Mouse (Mus musculus) midbrain, embryonic 11.5 days (tissue): ENCODE results near the gene Zfp628. TPM values are rescaled to one million over a fixed set of nuclear protein-coding genes. Genes with fewer than 3 reads are reported as not detected.

Experiments used
- ATAC-seq: fragments of 200-750 bp; cut with Nextera tagmentation; 2 replicates; pipeline ENCODE4 v1.8.0; 2017; ENCODE audit warnings: moderate TSS enrichment, moderate library complexity; ENCODE audit not compliant: low FRiP score
- DNase-seq: peaks from one replicate; pipeline ENCODE4 v3.0.0; 2015; ENCODE audit warnings: low spot score; ENCODE audit errors: missing footprints
- H3K27ac ChIP-seq: fragments of 300-500 bp; sonication (generic); 2 replicates; pipeline ENCODE4 v1.5.1; 2014; ENCODE audit warnings: low read depth, low read length
- H3K27me3 ChIP-seq: fragments of 300-500 bp; sonication (generic); 2 replicates; pipeline ENCODE4 v1.6.1; 2014; ENCODE audit warnings: mild to moderate bottlenecking, low read length, moderate library complexity, mixed read lengths; ENCODE audit not compliant: control insufficient read depth, insufficient read depth
- H3K36me3 ChIP-seq: fragments of 300-500 bp; sonication (generic); 2 replicates; pipeline ENCODE4 v1.6.1; 2014; ENCODE audit warnings: mild to moderate bottlenecking, low read length, moderate library complexity, mixed read lengths; ENCODE audit not compliant: control insufficient read depth, insufficient read depth
- H3K4me1 ChIP-seq: fragments of 300-500 bp; sonication (generic); 2 replicates; pipeline ENCODE4 v1.6.1; 2014; ENCODE audit warnings: low read length; ENCODE audit not compliant: control insufficient read depth, insufficient read depth
- H3K4me2 ChIP-seq: fragments of 300-500 bp; sonication (generic); 2 replicates; pipeline ENCODE4 v1.6.1; 2014; ENCODE audit warnings: mild to moderate bottlenecking, moderate library complexity
- H3K4me3 ChIP-seq: fragments of 300-500 bp; sonication (generic); 2 replicates; pipeline ENCODE4 v1.5.1; 2014; ENCODE audit warnings: low read depth, low read length
- H3K9ac ChIP-seq: fragments of 300-500 bp; sonication (generic); 2 replicates; pipeline ENCODE4 v1.6.1; 2014; ENCODE audit warnings: low read length
- H3K9me3 ChIP-seq: fragments of 300-500 bp; sonication (generic); 2 replicates; pipeline ENCODE4 v1.6.1; 2016; ENCODE audit warnings: low read length; ENCODE audit not compliant: control insufficient read depth
- WGBS: fragments of 180-500 bp; shearing (Covaris S2); extraction: QIAGEN DNeasy Blood & Tissue Kit; methylation state at CpG from one replicate; pipeline ENCODE4 v1.1.7; 2014; 5-methylcytosine and 5-hydroxymethylcytosine counted together
- polyA plus RNA-seq: library from polyadenylated mRNA; unstranded; fragments of >200 nt; fragmentation: Nextera tagmentation; extraction: Ambion mirVana; gene quantifications from 2 replicates; pipeline ENCODE4 v1.2.1, GENCODE M21; 2014

Zfp628 gene
- polyA plus RNA-seq, 1 experiment from 2014 or later: 3.5 TPM

- H3K27ac ChIP-seq: peak within 1 kb of the TSS; percentile 98
- peaks cover 10% of the 10 kb centered on the region for H3K36me3 ChIP-seq
- 31% methylated on average over 8 of the region's 8 CpGs for whole genome bisulfite sequencing
- H3K9me3 ChIP-seq: no peaks in the 10 kb centered on the region
- H3K9ac ChIP-seq: peak within 1 kb of the TSS; percentile 74
- DNase-seq (no peak), ATAC-seq (no peak)
- peak within 1 kb of the TSS; percentile 35 for H3K4me3 ChIP-seq
- peak within 1 kb of the TSS; percentile 93 for H3K4me2 ChIP-seq
- H3K4me1 ChIP-seq: peaks cover 59% of the 10 kb centered on the region
- H3K27me3 ChIP-seq: no peaks in the 10 kb centered on the region; the same call in 1 of the 2 replicates
These were observed 6.9 kb downstream of the Zfp628 start, which contains the start of gene Nat14 for GRCm38 (mm10) chr7:4921824-4922482. TSS of gene Nat14 (plus strand) at chr7:4922028.

DNA sequence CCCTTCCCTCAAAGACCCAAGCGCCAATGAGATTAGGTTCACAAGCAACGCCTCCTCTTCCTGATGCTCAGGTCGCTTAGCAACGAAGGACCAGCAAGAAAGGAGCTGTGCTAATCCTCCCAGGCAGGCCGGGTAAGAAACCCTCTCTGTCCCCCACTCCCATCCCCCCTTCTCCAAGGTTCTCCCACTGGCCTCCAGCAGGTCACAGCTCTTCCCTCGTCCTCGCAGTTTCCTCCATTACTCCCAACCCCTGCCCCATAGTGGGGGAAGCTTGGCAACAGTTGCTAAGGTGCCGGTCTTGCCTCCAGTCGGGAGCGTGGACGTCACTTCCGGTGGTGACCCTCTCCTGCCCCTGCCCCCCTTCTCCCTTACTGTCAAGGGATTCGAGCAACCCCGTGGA is 7.5 kb downstream of the Zfp628 start:
- Histone ChIP-seq H3K36me3 (peaks cover 10% of the 10 kb centered on the region), H3K9ac (peak overlapping the region; percentile 74), H3K27ac (peak overlapping the region; percentile 98), H3K4me2 (peak overlapping the region; percentile 93), H3K4me3 (peak overlapping the region; percentile 35), H3K9me3 (no peaks in the 10 kb centered on the region), H3K4me1 (peaks cover 62% of the 10 kb centered on the region), H3K27me3 (no peaks in the 10 kb centered on the region; the same call in 1 of the 2 replicates)
- ATAC-seq (peak; percentile 83), DNase-seq (peak; percentile 99)
- 0% methylated on average over 14 of the region's 14 CpGs for WGBS

DNA sequence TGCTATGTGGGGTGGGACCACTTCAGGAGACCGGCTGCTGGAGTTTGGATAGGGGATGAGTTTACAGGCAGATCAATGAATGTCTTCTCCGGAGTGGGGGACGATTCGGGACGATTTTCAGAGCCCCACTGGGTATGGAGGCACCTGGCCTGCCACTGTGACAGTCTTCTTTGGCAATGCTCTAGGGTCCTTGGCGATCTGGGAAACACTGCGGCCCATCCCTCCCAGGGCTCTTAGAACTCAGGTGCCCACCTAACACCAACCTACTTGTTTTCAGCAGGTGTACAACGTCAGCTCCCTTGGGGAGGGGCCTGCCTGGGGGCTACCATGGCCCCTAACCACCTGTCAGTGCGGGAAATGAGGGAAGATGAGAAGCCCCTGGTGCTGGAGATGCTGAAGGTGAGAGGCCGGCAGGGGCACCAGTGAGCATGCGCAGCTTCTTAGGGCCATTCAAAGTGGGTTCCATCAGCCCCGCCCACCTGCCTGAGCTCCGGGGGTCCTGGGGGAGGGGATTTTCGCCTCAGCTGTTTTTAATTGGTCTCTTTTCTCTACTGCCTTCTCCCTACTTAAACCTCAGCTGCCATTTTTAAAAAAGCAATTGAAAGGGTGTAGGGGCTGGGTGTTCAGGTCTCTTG is 8.0 kb downstream of the Zfp628 start:
- DNase-seq (peak; percentile 97), ATAC-seq (peak; percentile 52)
- Histone ChIP-seq H3K27me3 (no peaks in the 10 kb centered on the region; the same call in 1 of the 2 replicates), H3K4me2 (peak overlapping the region; percentile 93), H3K27ac (peak overlapping the region; percentile 98), H3K4me1 (peaks cover 62% of the 10 kb centered on the region), H3K4me3 (peak overlapping the region; percentile 35), H3K9me3 (no peaks in the 10 kb centered on the region), H3K36me3 (peaks cover 10% of the 10 kb centered on the region), H3K9ac (peak overlapping the region; percentile 74)
- WGBS: 1% methylated on average over 14 of the region's 14 CpGs

DNA sequence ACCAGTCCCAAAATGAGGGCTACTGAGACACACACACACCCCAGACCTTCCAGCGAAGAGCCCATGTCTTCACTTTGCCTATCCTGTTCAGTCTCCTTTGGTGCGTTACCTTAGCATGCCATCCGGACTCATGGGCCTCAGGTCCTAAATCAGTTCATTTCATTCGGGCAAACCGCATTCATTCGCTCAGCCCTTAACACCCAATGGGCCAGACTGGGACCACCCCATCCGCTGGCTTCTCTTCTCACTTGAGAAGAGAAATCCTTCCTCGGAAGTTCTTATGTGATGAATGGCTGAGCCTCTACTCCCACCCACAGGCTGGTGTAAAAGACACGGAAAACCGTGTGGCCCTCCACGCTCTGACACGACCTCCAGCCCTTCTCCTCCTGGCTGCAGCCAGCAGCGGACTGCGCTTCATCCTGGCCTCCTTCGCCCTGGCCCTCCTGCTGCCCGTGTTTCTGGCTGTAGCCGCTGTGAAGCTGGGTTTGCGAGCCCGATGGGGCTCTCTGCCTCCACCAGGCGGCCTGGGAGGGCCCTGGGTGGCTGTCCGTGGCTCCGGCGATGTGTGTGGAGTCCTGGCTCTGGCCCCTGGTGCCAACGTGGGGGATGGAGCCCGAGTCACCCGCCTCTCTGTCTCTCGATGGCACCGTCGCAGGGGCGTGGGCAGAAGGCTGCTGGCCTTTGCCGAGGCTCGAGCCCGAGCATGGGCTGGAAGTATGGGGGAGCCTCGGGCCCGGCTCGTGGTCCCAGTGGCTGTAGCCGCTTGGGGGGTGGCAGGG is 8.8 kb downstream of the Zfp628 start:
- peak; percentile 92 for DNase-seq
- no peak for ATAC-seq
- H3K4me3 ChIP-seq: peak overlapping the region; percentile 35
- H3K27ac ChIP-seq: peak overlapping the region; percentile 98
- no peaks in the 10 kb centered on the region for H3K9me3 ChIP-seq
- H3K27me3 ChIP-seq: no peaks in the 10 kb centered on the region; the same call in 1 of the 2 replicates
- 4% methylated on average over 37 of the region's 37 CpGs for WGBS
- H3K9ac ChIP-seq: peak overlapping the region; percentile 74
- H3K36me3 ChIP-seq: peaks cover 10% of the 10 kb centered on the region
- H3K4me1 ChIP-seq: peaks cover 62% of the 10 kb centered on the region
- peak overlapping the region; percentile 93 for H3K4me2 ChIP-seq

DNA sequence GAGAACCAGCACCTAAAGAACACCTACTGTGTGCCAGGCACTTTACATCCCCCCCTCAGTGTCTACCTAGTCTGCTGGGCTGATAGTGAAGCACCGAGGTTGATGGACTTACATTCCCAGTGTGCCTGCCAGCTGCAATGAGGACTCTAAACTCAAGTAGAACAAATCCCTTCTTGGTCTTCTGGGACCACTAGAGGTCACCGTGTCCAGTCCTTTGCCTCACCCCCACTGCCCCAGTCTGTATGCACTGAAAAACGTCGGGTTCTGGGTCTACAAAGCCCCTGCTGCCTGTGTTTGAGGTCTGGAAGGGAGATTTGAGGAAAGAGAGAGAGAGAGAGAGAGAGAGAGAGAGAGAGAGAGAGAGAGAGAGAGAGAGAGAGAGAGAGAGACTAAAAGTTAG is 9.5 kb downstream of the Zfp628 start:
- peaks cover 62% of the 10 kb centered on the region for H3K4me1 ChIP-seq
- no peaks in the 10 kb centered on the region; the same call in 1 of the 2 replicates for H3K27me3 ChIP-seq
- H3K9ac ChIP-seq: peak overlapping the region; percentile 74
- H3K27ac ChIP-seq: peak overlapping the region; percentile 98
- H3K4me3 ChIP-seq: peak overlapping the region; percentile 35
- WGBS: 4% methylated on average over 4 of the region's 4 CpGs
- no peak for ATAC-seq
- H3K36me3 ChIP-seq: peaks cover 10% of the 10 kb centered on the region
- H3K9me3 ChIP-seq: no peaks in the 10 kb centered on the region
- DNase-seq: peak; percentile 91
- peak overlapping the region; percentile 93 for H3K4me2 ChIP-seq

GRCm38 (mm10) chr7:4924891-4925301 is 9.9 kb downstream of the Zfp628 start:
- DNase-seq (no peak), ATAC-seq (no peak)
- Histone ChIP-seq H3K9me3 (no peaks in the 10 kb centered on the region), H3K27ac (peak overlapping the region; percentile 98; the same call in 1 of the 2 replicates), H3K36me3 (peaks cover 6% of the 10 kb centered on the region), H3K4me2 (no peak overlapping the region; the same call in 1 of the 2 replicates), H3K9ac (peak overlapping the region; percentile 45), H3K27me3 (no peaks in the 10 kb centered on the region; the same call in 1 of the 2 replicates), H3K4me1 (peaks cover 62% of the 10 kb centered on the region), H3K4me3 (no peak overlapping the region)
- 18% methylated on average over 2 of the region's 4 CpGs for WGBS

DNA sequence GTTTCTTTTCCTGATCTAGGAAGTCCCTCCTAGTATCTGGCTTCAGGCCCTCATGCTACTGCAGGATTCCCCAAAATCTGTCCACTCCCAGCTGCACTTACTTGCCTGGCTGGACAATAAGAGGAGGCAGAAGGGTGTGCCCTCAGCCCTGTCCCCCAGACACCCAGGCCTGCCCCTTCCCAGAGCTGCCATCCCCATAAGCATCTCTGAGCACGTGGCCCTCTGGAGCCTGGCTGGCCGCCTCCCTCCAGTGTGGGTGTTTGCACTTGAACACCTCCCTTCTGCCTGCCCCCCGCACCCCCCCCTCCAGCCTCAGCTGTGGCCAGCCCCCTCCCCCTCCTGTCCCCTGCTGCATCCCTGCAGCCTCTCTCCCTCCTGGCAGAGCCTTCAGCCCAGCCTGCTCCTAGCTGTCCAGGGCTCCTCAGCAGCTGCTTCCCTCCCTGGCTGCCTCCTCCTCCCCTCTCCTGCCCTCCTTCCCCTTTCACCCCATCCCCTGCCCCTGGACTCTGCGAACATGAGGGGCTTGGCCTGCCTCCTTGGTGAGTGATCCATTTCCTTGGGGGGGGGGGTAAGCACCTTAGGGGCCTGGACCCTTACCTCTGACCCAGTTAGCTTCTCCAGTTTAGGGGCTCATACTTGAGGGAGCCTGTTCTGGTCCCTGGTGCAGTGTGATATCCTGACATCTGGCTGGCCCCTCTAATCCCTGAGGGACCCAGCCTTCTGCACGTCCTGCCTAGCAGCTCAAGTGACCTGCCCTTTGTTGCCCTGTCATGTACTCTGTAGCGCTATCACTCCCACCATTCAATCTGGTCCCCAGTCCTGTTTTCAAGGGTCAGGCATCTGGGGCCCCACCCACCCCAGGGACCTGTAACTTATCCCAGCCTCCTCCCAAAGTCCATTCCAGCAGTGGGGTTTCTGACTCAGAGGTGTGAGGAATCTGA is 10.7 kb downstream of the Zfp628 start, which contains the start of gene Ssc5d:
Gene Ssc5d, plus strand, starts transcription at position 345 of the 941 bp plus-strand sequence.
- peak within 1 kb of the TSS; percentile 10; the same call in 1 of the 2 replicates for H3K4me2 ChIP-seq
- peak within 1 kb of the TSS; percentile 98 for H3K27ac ChIP-seq
- peak; percentile 43 for ATAC-seq
- no peaks in the 10 kb centered on the region for H3K9me3 ChIP-seq
- H3K9ac ChIP-seq: peak within 1 kb of the TSS; percentile 45
- DNase-seq: peak; percentile 90
- H3K36me3 ChIP-seq: no peaks in the 10 kb centered on the region; the same call in 1 of the 2 replicates
- H3K4me3 ChIP-seq: no peak within 1 kb of the TSS
- 4% methylated on average over 6 of the region's 6 CpGs for WGBS
- H3K4me1 ChIP-seq: peaks cover 59% of the 10 kb centered on the region
- no peaks in the 10 kb centered on the region; the same call in 1 of the 2 replicates for H3K27me3 ChIP-seq

- no peak for ATAC-seq
- no peak overlapping the region for H3K4me2 ChIP-seq
- H3K9ac ChIP-seq: peak overlapping the region; percentile 45; the same call in 1 of the 2 replicates
- no peak overlapping the region for H3K4me3 ChIP-seq
- H3K36me3 ChIP-seq: no peaks in the 10 kb centered on the region
- no peaks in the 10 kb centered on the region for H3K9me3 ChIP-seq
- peaks cover 50% of the 10 kb centered on the region for H3K4me1 ChIP-seq
- no peak for DNase-seq
- WGBS: 78% methylated on average over 16 of the region's 16 CpGs
- H3K27me3 ChIP-seq: no peaks in the 10 kb centered on the region
- H3K27ac ChIP-seq: no peak overlapping the region; the same call in 1 of the 2 replicates
These were observed 11.8 kb downstream of the Zfp628 start for GRCm38 (mm10) chr7:4926849-4927248.
